Mouse (Mus musculus) gastrocnemius, adult 2 months (tissue): ENCODE data around the gene Rnf181. TPM values are rescaled to one million over a fixed set of nuclear protein-coding genes. Genes with fewer than 3 reads are reported as not detected.

Source experiments
- DNase-seq: peaks from one replicate; pipeline ENCODE4 v3.0.0; 2022
- H3K27ac ChIP-seq: fragments of 200-600 bp; 2 replicates; pipeline ENCODE4 v1.8.1; 2022; ENCODE audit warnings: mild to moderate bottlenecking
- H3K4me3 ChIP-seq: fragments of 200-600 bp; 2 replicates; pipeline ENCODE4 v1.8.1; 2022; ENCODE audit warnings: mild to moderate bottlenecking, moderate library complexity
- CTCF ChIP-seq: fragments of 200-600 bp; IDR thresholded peaks from 2 replicates; pipeline ENCODE4 v1.8.1; 2022; ENCODE audit warnings: antibody characterized with exemption, mild to moderate bottlenecking, moderate library complexity
- intact Hi-C: fragments of 180-260 bp; cut with DNase I; formaldehyde crosslinking; loops from one replicate; pipeline ENCODE4 v1.15.1; 2025
- long read RNA-seq, 2 experiments: library from polyadenylated mRNA; stranded (forward); transcript quantifications; one replicate each; pipeline ENCODE4 v2.0.0; 2021
- total RNA-seq, 2 experiments: library from RNA; stranded (reverse); gene quantifications; 2 replicates each; pipeline ENCODE4 v1.2.3; 2021

The Rnf181 gene
- 10 to 100 TPM; 24.9 to 26.6 TPM for total RNA-seq
- long read RNA-seq, experiment 1, transcript Rnf181-201 (5 exons, 1,434 nt): major isoform, 20 of 24 reads
- long read RNA-seq, experiment 1, partial matches to known transcripts: 3 of 24 reads
- long read RNA-seq, experiment 1, other reads (novel, unspliced or antisense): 1 of 24 reads
- long read RNA-seq, experiment 2, transcript Rnf181-201 (5 exons, 1,434 nt): major isoform, 29 of 33 reads
- long read RNA-seq, experiment 2, partial matches to known transcripts: 1 of 33 reads
- long read RNA-seq, experiment 2, other reads (novel, unspliced or antisense): 3 of 33 reads

- intact Hi-C loops: no loop called here
- no peak within 1 kb of the TSS for H3K4me3 ChIP-seq
- H3K27ac ChIP-seq: no peak within 1 kb of the TSS
- DNase-seq: no peak
- TF ChIP-seq CTCF: no peak
These were observed at the start of gene Rnf181 for GRCm38 (mm10) chr6:72366844-72367443. Gene Rnf181 (minus strand): TSS chr6:72366956.

GRCm38 (mm10) chr6:72415964-72416772 is 49.4 kb upstream of the Rnf181 start:
- no peak overlapping the region for H3K4me3 ChIP-seq
- intact Hi-C loops: no loop called here
- TF ChIP-seq CTCF: no peak

GRCm38 (mm10) chr6:72415181-72415580 is 48.4 kb upstream of the Rnf181 start:
- intact Hi-C loops: no loop called here
- DNase-seq: no peak
- Histone ChIP-seq H3K27ac (no peak overlapping the region), H3K4me3 (peak overlapping the region; percentile 82)
- TF ChIP-seq CTCF: no peak

More at GRCm38 (mm10) chr6:72415964-72416772, 49.4 kb upstream of the Rnf181 start:
- DNase-seq: peak; percentile 3
- H3K27ac ChIP-seq: no peak overlapping the region

GRCm38 (mm10) chr6:72414076-72414756 is 47.5 kb upstream of the Rnf181 start, which contains the start of gene Ggcx:
Gene Ggcx (plus strand): TSS chr6:72414308.
- intact Hi-C loops: no loop called here
- H3K27ac ChIP-seq: peak within 1 kb of the TSS; percentile 92
- DNase-seq: peak; percentile 97
- peak within 1 kb of the TSS; percentile 82 for H3K4me3 ChIP-seq
- TF ChIP-seq CTCF: no peak

GRCm38 (mm10) chr6:72410518-72410917 is 43.8 kb upstream of the Rnf181 start:
- intact Hi-C loops: no loop called here
- Histone ChIP-seq H3K27ac (no peak overlapping the region), H3K4me3 (no peak overlapping the region)
- no peak for DNase-seq
- TF ChIP-seq CTCF: no peak

- Histone ChIP-seq H3K4me3 (no peak overlapping the region), H3K27ac (no peak overlapping the region)
- intact Hi-C loops: no loop called here
- no peak for TF ChIP-seq CTCF
- no peak for DNase-seq
These were observed 43.2 kb upstream of the Rnf181 start for GRCm38 (mm10) chr6:72410003-72410402.

GRCm38 (mm10) chr6:72409567-72409966 is 42.8 kb upstream of the Rnf181 start:
- no peak overlapping the region for H3K4me3 ChIP-seq
- H3K27ac ChIP-seq: no peak overlapping the region
- TF ChIP-seq CTCF: peak; percentile 70
- peak; percentile 64 for DNase-seq
- intact Hi-C loops: loop anchor here (5.0 to 10.0 kb wide), 2 partner anchors 127 to 225 kb away; no protein-coding TSS in a partner anchor

GRCm38 (mm10) chr6:72407119-72407518 is 40.4 kb upstream of the Rnf181 start:
- peak; percentile 87 for TF ChIP-seq CTCF
- DNase-seq: peak; percentile 85
- intact Hi-C loops: loop anchor here (5.0 to 10.0 kb wide), 2 partner anchors 125 to 222 kb away; no protein-coding TSS in a partner anchor

GRCm38 (mm10) chr6:72405356-72405755 is 38.6 kb upstream of the Rnf181 start:
- no peak for TF ChIP-seq CTCF
- DNase-seq: no peak
- Histone ChIP-seq H3K4me3 (no peak overlapping the region), H3K27ac (no peak overlapping the region)
- intact Hi-C loops: loop anchor here (5.0 to 10.0 kb wide), 2 partner anchors 123 to 221 kb away; no protein-coding TSS in a partner anchor

More at GRCm38 (mm10) chr6:72407119-72407518, 40.4 kb upstream of the Rnf181 start:
- Histone ChIP-seq H3K4me3 (no peak overlapping the region), H3K27ac (no peak overlapping the region)

- peak; percentile 81 for DNase-seq
- H3K27ac ChIP-seq: no peak overlapping the region
- intact Hi-C loops: loop anchor here (2.0 to 10.0 kb wide), 2 partner anchors 39 to 217 kb away; no protein-coding TSS in a partner anchor
These were observed 35.1 kb upstream of the Rnf181 start for GRCm38 (mm10) chr6:72401875-72402274.

GRCm38 (mm10) chr6:72399967-72400366 is 33.2 kb upstream of the Rnf181 start:
- Histone ChIP-seq H3K4me3 (no peak overlapping the region), H3K27ac (no peak overlapping the region)
- no peak for DNase-seq
- intact Hi-C loops: loop anchor here (10.0 kb wide), 1 partner anchor 215 kb away; no protein-coding TSS in a partner anchor
- TF ChIP-seq CTCF: no peak

More at GRCm38 (mm10) chr6:72401875-72402274, 35.1 kb upstream of the Rnf181 start:
- peak; percentile 93 for TF ChIP-seq CTCF
- H3K4me3 ChIP-seq: no peak overlapping the region

- Histone ChIP-seq H3K27ac (no peak overlapping the region), H3K4me3 (no peak overlapping the region)
- intact Hi-C loops: no loop called here
- DNase-seq: no peak
- TF ChIP-seq CTCF: no peak
These were observed 30.1 kb upstream of the Rnf181 start for GRCm38 (mm10) chr6:72396837-72397251.
